Mouse (Mus musculus) thymus, postnatal 10 days (tissue): ENCODE measurements around the gene Lmo2.

Source experiments
- DNase-seq, 2 experiments: peaks; one replicate each; pipeline ENCODE4 v3.0.0; 2021; ENCODE audit warnings: low spot score in 2 of 2

Lmo2 gene

DNA sequence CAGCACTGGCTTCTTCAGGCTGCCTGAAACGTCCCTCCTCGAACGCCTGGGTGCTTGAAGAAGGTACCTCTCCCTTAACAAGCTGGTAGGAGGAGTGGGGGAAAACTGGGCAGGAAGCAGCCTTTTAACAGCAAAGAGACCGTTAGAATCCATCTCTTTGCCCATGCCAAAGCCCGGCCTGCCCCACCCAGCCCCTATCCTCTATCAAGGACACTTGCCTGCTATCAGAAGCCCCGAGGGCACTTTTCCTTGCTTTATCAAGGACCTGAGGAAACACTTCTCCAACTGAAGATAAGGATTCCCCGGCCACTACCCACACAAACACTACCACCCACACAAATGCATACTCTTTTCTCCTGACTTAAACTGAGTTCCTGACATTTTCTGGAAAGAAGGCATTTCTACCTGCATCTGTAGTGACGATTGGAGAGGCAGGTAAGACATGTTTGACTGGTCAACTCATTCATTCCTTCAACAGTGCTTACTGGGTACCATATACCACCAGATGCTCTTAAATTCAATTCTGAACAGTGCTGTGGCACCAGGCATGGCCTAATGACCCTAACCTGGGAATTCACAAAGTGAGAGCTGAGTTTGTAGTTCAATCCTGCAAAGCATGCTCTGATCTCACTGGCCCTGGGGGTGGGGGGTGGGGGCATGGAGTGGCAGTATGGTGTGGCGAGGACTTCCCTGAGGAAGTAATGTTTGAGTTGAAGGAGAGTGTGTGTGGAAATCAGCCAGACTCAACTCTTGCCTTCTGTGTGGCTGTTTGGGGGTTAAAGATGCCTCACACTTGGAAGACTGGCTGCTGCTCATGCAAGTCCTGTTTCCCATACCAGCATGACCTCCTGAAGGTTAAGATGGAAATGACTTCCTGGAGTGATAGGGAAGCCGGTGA is at the start of gene Lmo2:
TSS of gene Lmo2 (plus strand) at position 338 of the 898 bp plus-strand sequence.
- DNase-seq, result no peak

DNA sequence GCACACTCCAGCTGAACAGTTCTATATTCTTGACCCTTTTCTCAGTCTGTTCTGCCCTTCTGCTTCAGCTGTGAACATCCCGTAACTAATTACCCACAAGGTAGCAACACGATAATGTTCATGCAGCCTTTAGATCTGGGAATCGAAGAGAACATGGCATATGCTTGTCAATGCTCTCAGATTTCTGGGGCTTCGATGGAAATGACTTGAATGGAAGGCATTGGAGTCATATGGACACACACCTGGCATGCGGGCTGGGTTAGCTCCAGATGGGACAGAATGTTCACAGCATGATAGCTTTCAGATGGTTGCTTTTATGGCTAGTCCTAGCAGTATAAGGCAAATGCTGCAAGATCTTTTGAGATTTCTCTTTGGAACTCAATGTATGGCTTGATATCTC is 47.2 kb upstream of the Lmo2 start:
- no peak for DNase-seq

DNA sequence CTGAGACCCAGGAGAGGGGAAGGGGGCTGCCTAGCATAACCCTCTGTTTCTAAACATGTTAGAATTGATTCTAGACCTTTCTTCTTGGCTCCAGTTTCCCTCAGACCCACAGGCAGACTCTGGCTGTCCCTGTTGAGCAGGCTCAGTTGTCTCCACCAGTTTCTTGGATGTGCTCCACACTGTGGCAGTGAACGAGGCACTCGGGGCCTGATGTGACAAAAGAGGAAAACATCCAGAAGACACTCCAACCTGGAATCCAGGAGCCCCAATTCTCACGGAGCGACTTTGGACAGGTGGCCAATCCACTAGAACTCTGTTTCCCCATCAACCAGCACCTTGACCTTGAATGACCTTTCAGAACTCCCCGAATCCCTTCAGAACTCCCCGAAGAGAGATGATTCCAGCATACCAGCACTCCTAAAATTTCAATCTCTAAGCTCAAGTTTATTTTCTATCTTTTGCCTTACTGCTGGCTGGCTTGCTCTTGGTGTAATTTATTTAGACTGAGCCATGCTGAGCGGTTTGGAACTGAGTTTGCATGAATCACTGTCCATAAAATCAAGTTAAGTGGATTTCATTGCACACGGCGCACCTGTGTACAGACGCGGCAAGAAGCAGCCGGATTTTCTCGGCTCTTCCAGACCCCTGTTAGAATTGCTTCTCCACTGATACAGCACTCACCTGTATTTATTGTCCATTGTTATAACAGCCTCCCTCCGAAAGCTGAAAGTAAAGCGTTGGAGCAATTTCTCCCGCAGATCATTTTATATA is 45.1 kb upstream of the Lmo2 start:
- DNase-seq, result no peak

DNA sequence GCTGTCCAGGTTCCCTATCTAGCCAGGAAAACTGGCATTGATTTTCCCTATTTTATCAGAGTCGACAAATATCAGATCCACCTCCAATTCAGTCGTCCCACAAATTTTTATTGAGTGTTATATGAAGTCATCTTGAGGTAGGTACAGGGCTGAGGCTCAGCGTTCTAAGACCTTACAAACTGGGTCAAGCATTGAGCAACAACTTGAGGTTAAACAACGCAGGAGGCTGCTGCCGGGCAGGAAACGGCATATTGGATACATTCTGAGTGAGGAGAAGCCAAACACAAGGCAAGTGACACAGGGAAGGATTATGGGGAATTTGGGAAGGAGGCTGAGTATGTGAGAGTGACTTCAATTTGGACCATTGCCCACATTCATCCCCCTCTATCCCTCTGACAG is 44.5 kb upstream of the Lmo2 start:
- DNase-seq, result no peak

DNA sequence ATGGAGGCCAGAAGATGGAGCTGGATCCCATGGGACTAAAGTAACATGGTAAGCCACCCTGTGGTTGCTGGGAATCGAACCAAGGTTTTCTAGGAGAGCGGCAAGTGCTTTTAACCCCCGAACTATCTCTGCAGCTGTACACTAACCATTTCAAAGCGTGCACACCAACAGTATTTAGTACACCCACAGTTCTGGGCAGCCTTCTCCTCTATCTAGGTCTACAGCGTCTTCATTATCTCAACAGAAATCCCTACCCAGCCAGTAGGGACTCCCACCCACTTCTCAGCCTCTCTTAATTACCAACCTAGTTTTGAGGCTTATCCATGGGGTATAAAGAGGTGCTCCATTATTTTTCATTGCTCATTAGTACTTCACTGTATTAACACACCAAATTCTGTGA is 41.7 kb upstream of the Lmo2 start:
- no peak for DNase-seq

DNA sequence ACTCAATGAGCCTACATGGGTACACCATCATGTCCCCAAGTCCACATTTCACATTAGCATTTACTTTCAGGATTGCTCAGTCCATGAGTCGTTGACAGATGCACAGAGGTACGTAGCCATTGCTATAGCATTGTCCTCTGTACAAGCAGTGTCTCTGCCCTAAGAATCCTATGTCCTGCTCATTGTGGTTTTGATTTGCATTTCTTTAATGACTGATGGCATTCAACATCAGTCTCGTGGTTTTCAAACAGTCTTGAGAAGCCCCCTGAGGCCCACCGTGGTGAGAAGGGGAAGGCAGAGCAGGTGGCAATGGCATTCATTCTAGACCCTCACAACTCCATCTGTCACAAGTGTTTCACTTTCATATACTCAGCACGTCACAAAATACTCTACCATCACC is 40.4 kb upstream of the Lmo2 start:
- no peak for DNase-seq

DNA sequence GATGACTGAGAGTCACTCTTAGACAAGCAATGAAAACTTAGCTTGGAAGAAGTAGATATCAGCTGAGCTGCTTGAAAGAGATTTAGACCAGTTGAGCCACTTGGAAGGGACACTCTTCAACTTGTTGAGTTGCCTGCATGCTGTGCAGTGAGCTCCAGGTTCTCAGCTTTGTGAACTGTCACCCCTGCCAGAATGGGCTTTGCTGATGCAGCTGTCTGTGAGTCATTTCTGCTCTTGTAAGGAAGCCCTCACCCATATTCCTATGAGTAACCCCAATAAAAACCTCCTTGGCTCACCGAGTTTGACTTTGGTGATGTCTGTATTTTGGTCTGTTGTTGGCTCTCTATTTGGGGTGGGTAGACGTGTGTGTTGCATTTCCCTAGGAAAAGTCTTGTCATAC is 39.4 kb upstream of the Lmo2 start:
- DNase-seq, result no peak

DNA sequence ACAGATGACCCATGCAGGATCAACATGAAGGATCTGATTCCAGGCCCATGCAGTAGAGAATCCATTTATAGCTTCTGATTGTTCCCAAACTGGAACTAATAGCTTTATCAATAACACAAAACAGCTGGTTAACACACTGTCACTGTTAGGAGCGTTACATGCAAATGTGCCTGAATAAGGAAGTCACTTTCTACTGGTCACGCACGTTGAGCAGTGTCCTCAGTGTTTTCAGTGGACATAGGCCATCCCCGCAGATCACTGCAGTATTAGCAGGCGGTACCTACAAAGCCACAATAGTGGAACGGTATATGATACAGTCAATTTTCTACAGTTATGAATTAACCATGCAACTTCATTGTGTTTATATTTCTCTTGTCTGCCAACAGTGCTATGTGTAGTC is 38.3 kb upstream of the Lmo2 start:
- DNase-seq, result no peak

DNA sequence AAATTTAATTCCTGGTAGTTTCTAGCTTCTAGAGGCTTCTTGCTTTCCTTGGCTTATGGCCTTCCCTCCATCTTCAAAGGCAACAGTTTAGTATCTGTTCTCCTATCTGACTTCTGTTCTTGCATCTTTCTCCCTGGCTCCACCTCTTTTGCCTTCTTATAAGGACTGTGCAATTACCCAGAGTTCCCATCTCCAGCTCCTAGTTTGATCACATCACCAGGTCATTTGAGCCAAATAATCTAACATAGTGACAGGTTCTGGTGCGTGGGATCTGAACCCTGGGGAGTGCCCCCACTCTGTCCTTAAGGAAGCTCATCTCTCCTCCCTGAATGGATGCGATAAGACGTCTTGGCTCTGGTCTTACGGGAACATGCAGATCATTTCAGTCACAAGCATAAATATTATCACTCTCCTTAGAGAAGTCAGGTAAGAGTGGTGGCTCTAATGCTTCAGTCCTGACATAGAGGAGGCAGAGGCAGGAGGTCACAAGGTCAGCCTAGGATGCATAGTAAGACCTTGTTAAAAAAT is 31.1 kb upstream of the Lmo2 start:
- DNase-seq, result no peak

DNA sequence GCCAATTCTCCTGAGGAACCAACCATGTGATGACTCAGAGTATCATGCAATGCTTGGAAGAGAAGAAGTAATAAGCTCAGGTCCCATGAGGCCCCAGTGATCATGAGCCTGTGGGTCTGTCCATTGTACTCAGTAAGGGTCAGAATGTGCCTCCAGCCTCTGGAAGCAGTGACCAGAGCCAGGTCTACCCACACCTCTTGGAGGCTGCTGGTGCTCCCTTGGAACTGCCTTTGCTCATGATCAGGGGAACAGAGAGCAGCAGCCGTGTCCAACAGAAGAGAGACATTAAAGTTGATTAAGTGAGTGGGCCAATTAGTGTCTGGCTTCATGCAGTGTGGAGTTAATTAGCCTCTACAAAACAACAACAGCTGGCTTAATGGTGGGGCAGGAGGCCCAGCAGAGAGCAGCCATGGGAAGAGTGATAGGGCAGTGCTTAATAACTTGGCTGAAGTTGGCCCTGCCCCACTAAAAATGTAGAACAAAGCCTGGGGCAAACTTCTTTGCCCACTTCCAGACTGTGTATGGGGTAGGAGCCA is 30.1 kb upstream of the Lmo2 start:
- DNase-seq, result no peak

DNA sequence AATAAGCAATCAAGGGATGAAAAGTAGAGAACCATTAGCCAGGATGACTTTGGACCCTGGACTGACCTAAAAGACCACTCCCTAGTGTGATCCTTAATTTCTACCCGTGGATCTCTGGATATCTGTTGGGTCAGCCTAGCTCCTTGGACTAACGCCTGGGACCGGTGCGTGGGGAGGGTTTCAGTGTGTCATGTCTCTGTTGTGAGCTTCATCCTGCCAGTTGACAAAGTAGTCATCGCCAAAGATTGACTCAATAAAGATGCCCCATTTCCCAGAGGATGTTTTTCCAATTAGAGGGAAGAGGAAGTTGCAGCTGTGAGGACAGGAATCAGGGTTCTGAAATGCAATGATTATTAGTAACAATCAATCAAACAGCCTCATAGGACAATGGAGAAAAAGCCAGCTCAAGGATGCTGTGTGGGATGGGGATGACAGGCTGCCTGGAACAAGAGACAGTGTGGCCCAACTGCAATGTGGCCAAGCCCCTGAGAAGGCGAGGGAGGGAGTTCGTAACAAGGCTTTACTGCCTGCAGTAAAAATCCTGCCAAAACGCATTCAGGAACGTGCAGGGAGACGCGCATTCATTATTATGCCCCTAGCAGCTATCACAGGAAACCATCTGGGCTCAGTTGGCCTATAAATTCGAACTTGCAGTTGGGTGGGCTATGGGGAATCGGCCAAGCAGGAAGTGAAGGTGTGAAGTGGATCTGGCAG is 27.3 kb upstream of the Lmo2 start:
- DNase-seq, result no peak

DNA sequence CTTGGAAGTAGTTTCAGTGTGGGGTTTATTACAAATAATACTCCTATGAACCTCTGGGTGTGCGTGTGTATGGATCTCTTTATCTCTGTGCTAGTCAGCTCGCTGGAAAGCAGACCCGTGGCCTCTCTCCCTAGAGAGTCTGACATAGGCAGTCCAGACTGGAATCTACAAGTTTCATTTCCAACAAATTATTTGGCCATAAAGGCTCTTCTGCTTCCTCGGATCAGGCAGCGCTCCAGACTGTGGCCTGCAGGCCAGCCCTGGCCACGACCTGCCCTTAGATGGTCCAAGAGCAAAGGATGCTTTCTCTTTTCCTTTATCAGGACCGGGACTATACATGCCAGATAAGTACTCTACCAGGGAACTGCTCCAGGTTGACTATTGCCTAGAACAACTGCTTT is 26.3 kb upstream of the Lmo2 start:
- no peak for DNase-seq

DNA sequence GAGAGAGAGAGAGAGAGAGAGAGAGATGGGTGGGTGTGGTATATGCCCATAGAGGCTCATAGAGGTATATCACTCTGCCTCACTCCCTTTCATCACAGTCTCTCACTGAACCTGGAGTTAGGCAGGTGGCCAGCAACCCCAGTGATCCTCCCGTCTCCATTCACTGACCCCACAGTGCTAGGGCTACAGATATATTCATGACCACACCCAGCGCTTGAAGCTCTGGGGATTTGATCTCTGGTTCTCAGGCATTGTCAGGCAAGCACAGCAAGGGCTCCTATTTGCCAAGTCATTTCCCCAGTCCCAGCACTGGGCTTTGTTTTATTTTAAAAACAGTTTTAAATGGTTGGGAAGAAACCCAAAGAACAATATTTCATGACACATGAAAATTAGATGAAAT is 25.8 kb upstream of the Lmo2 start:
- no peak for DNase-seq

DNA sequence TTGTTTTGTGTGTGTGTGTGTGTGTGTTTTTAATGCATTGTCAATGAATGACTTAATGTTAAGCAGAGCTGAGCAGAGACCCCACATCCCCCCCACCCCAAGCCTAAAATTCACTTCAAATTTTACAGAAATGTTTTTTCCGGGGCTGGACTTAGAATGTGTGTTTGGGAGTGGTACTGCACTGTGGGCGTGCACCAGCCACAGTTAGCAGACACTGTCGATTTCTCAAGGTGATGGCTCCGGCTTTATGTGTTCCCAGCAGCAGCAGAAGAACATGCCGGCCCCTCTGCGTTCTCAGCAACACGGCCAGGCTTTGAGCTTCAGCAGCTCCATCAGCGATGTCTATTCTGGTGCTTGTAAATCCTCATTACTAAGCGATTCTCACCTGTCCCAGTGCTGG is 25.3 kb upstream of the Lmo2 start:
- DNase-seq, result no peak

DNA sequence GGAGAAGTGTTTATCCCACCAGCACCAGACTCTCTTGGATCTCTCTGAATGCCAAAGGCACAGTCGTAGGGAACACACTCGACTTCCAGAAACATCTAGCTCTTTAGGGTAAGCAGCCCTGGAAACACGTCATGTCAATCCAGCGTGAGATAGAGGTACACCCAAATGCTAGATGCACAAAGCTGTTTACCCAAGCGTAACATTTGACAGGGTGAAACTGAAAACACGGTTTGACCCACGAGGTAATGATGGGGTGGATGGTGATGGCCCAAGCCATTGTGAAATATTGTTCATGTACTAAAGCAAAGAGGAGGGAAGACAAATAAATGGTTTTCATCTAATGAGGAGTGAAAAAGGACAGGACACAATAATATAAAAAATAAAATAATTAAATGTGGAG is 23.5 kb upstream of the Lmo2 start:
- no peak for DNase-seq

DNA sequence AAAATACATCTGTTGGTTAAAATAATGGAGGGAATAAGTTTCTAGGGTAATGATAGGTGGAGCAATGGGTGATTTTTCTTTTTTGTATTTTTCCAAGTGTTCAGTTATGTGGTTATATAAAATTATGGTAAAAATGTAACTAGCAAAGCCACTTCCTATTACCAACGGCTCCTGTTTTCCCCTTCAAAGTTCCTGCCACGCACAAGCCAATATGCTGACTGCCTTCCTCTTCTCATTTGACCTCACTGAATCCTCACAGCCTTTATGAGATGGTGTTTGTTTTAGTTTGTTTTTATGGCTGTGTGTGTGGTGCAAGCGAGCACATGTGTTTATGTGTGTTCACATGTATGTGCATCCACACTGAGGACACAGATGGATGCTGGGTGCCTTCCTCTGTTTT is 23.1 kb upstream of the Lmo2 start:
- no peak for DNase-seq

DNA sequence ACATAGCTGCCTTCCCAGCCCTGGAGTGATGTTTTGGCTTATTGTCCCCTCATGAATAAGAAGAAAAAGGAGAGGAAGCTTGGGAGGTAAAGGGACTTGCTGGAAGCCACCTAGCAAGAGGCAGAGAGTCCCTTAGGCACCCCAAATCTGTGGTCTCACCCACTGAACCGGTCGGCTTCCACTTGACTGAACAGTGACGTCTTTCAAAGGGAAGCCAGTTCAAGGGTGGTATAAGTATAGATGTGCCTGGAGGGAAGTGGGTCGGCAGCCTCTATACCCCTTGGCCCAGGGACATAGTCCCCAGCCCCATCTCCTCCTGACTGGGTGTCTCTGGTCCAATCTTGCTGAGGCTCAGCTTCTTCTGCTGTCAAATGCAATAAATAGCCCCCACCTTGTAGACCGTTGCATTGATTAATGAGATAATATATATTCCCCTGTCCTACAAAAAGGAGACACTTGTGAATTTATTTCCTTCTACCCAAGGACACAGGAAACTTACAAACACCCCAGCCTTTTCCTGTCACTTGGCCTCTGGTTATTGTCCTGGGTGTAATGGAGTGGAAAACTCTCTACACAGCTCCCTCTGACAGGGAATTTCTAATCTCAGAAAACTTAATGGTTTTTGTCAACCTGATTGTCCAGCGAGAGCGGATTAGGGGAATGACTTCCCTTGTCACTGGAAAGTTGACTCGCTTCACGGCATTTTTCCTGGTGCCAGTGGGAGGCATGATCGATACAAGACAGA is 21.9 kb upstream of the Lmo2 start:
- DNase-seq, result no peak

DNA sequence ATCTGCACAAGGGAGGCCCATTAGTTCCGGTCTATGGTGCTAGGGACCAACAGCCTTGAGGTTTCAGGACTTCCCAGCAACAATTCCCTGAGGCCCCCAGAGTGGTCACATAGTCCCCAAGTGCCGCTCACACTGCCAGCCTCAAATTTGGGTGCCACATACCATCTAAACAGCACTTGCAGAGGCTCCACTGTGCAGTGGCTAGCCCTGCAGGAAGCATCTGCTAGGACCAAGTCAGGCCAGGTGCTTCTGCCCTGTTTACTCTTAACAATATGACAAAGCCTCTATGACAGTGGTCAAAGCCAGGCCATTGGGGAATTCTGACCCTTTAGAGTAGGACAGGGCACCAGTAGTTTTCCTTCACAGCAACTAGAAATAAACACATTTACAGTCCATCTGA is 21.1 kb upstream of the Lmo2 start:
- DNase-seq, result no peak

DNA sequence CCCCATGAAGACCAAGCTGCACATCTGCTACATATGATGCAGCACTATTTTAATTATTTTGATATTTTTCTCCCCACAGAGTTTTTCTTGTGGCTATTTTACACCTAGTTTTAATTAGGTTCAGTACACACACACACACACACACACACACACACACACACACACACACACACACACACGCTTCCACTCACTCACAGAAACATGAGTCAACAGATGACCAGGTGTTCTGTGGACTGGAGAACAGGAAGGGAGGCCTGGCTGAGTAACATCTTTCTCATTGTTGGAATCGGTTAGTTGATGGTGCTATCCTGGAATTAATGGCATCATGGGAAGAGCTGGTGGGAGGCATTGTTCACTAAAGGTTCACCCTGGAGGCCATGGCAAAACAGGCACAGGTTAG is 20.1 kb upstream of the Lmo2 start:
- DNase-seq, result no peak

DNA sequence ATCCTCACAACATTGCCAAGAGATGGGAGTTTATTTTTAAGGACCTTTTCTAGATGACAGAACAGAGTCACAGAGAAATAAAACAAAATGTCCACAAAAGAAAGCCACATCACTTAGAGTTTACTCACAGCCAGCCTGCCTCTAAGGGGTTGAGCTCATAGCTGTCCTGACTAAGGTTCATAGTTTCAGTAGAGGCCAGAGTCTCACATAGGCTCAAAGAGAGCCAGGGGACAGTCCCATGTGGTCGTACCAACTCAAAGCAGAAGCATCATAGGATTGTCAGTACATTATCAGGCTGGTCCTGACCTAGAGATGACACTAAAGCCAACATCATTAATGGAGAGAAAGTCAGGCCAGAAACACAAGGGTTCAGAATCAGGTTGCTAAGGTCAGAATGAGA is 19.2 kb upstream of the Lmo2 start:
- DNase-seq, result no peak

DNA sequence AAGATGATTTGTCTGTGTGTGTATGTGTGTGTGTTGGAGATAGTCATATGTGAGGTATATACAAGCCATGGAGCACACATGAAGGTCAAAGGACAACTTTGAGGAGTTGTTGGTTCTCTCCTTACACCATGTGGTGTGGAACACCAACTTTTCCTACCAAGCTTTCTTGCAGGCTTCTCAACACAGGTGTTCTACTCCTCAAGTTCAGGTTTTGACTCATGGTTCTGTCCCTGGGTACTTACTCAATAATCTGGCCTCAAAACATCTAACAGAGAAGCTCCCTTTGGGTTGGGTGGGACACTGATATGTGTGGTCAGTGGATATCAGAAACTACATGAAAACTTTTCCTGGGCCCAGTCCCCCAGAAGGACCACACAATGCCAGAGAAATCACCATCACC is 18.8 kb upstream of the Lmo2 start:
- DNase-seq, result no peak
